ENCODE assay signal across 11 mouse cellular contexts in genomic region chr3:154171881-154172592, GRCm38 (mm10).
DNase-seq lines count a peak whose midpoint lies in the region; ATAC-seq and TF ChIP-seq lines count a peak whose summit lies in the region.
"Had no signal": no experiment of that assay in that cellular context is flagged by ENCODE, and none has a peak within 500 bp of the region (broad histone marks: within the 10 kb centered on the region; RNA-seq: fewer than 3 reads in every experiment).

No protein-coding gene starts in this region.

- H3K36me3 ChIP-seq in hindbrain, postnatal 0 days (ENCODE audit: insufficient read depth, low read length): no peaks in the 10 kb centered on the region
- H3K36me3 ChIP-seq: embryonic facial prominence, embryonic 12.5 days had no signal

- no peaks in the 10 kb centered on the region for H3K27me3 ChIP-seq in hindbrain, postnatal 0 days (ENCODE audit: insufficient read depth, low read length)
- H3K27me3 ChIP-seq: embryonic facial prominence, embryonic 12.5 days; Patski had no signal

- no peak for TF ChIP-seq CTCF in hindbrain, postnatal 0 days (IDR thresholded peaks at IDR 0.05; ENCODE audit: low read depth)

- peak; percentile 93 for ATAC-seq in frontal cortex, adult (ENCODE audit: low TSS enrichment)
- peak; percentile 88 for ATAC-seq in hindbrain, postnatal 0 days
- no peak for ATAC-seq in erythroid progenitor cell, adult 5-6 weeks (replicated peaks; ENCODE audit: low FRiP score, poor library complexity, severe bottlenecking)
- ATAC-seq: Patski had no signal

- H3K4me2 ChIP-seq in hindbrain, postnatal 0 days (ENCODE audit: low read depth, low read length): no peak overlapping the region
- H3K4me2 ChIP-seq: embryonic facial prominence, embryonic 12.5 days had no signal

- WGBS in hindbrain, postnatal 0 days: 29% methylated on average over 10 of the region's 10 CpGs

- no peak for DNase-seq in frontal cortex, postnatal 25 days (ENCODE audit: low spot score in 2 of 2)
- DNase-seq in hindbrain, postnatal 0 days (ENCODE audit: low spot score): peak; percentile 61
- peak; percentile 21 to 22 for DNase-seq in left cerebral cortex, postnatal 36 days (ENCODE audit: low spot score in 2 of 2)
- peak; percentile 32 for DNase-seq in right cerebral cortex, postnatal 25 days
- no peak for DNase-seq in ovary, postnatal 36 days (ENCODE audit: low spot score)
- DNase-seq in kidney, postnatal 10 days: no peak
- DNase-seq: heart, adult 2 months had no signal

- peaks cover 8% of the 10 kb centered on the region for H3K4me1 ChIP-seq in hindbrain, postnatal 0 days (ENCODE audit: insufficient read depth, low read length)

- H3K4me3 ChIP-seq in hindbrain, postnatal 0 days (ENCODE audit: low read length): no peak overlapping the region
- H3K4me3 ChIP-seq: embryonic facial prominence, embryonic 12.5 days; heart, adult 2 months had no signal

- no peaks in the 10 kb centered on the region for H3K9me3 ChIP-seq in hindbrain, postnatal 0 days (ENCODE audit: low read length)
- H3K9me3 ChIP-seq: embryonic facial prominence, embryonic 12.5 days had no signal

- no peak overlapping the region for H3K9ac ChIP-seq in hindbrain, postnatal 0 days (replicated peaks; ENCODE audit: low read length)
- H3K9ac ChIP-seq: embryonic facial prominence, embryonic 12.5 days had no signal

- peak overlapping the region; percentile 62; the same call in 1 of the 2 replicates for H3K27ac ChIP-seq in hindbrain, postnatal 0 days
- H3K27ac ChIP-seq: embryonic facial prominence, embryonic 12.5 days; heart, adult 2 months had no signal

- intact Hi-C loops in left cerebral cortex, postnatal 36 days (cut with DNase I): no loop called here

Comparison
In these comparisons a context has a peak if more than half of its experiments do, and no peak if none do; other contexts are left out.
1. DNase-seq: peak in hindbrain, postnatal 0 days (single experiment), left cerebral cortex, postnatal 36 days (2 of 2) and right cerebral cortex, postnatal 25 days (single experiment); none in frontal cortex, postnatal 25 days (0 of 2), ovary, postnatal 36 days (single experiment) and kidney, postnatal 10 days (single experiment).